Mouse (Mus musculus): Measurements from ENCODE around the gene Purb. TPM values are rescaled to one million over a fixed set of nuclear protein-coding genes. Genes with fewer than 3 reads are reported as not detected.

The Purb gene
- total RNA-seq (2023) = 10 to 100 TPM; 44.9 to 45.6 TPM

GRCm38 (mm10) chr11:6475867-6476484, at the start of gene Purb:
TSS of gene Purb (minus strand) at chr11:6475917.

GRCm38 (mm10) chr11:6520507-6521173, 44.9 kb upstream of the Purb start, which contains the start of gene Myo1g:
TSS of gene Myo1g (minus strand) at chr11:6520965.

DNA sequence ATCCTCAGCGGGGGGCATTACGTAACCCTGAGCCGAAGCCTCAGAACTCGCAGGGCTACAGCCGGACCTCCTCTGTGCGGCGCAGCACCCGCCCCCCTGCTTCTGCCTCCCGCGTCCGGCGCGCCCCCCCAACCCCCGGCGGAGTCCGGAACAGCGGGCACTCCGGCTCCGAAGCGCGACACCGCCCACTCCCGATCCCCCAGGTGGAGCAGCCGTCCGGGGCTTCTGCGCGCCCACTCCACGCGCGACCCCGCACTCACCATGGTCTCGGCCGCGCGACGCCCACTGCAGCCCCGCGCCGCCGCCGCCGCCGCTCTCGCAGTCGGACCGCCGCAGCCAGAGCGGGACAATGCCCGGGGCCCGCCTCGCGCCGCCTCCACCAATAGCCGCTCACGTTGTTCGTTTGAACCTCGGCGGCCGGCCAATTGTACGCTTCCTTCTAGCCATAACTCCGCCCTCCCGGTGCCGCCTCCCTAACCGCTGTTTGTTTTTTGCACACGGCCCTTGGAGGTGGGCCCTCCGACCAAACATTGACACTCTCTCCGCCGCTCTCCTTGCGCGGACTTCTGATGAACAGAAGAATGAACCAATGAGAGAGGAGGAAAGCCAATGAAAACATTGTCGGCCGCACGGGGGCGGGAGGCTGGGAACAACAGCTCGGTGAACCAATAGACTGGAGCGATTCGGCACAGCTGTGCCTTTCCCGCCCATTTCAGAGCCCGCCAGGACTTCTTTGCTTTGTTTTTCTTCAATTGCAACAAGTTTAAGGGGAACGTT, 31.5 kb downstream of the Purb start, which contains the start of gene H2afv:
TSS of gene H2afv (minus strand) at position 367 of the 777 bp plus-strand sequence.

Other genes starting within 250 kb of the Purb start
- under 1 TPM in 1 of 2 experiments, not detected in 1; 0.12 TPM for gene Npc1l1, start 245.8 kb downstream of the Purb start, total RNA-seq (2023)
- gene Ddx56, start 208.1 kb downstream of the Purb start, total RNA-seq (2023) = 10 to 100 TPM; 31.4 to 32.1 TPM
- 10 to 100 TPM; 41.3 to 44.7 TPM for gene Tmed4, start 201.0 kb downstream of the Purb start, total RNA-seq (2023)
- 100 to 1,000 TPM; 151 to 152 TPM for gene Ogdh, start 184.3 kb downstream of the Purb start, total RNA-seq (2023)
- 100 to 1,000 TPM; 127 to 142 TPM for gene Zmiz2, start 86.8 kb downstream of the Purb start, total RNA-seq (2023)
- 1,000 to 10,000 TPM in 1 of 2 experiments, 100 to 1,000 TPM in 1; 735 to 1,042 TPM for gene Ppia, start 60.5 kb downstream of the Purb start, total RNA-seq (2023)
- gene H2afv, start 31.5 kb downstream of the Purb start, total RNA-seq (2023) = 10 to 100 TPM; 29.2 to 34.9 TPM
- 100 to 1,000 TPM; 690 to 791 TPM for gene Myo1g, start 45.0 kb upstream of the Purb start, total RNA-seq (2023)
- 100 to 1,000 TPM; 144 TPM for gene Ccm2, start 71.0 kb upstream of the Purb start, total RNA-seq (2023)
- gene Nacad, start 130.1 kb upstream of the Purb start, total RNA-seq (2023) = under 1 TPM; 0.55 to 0.66 TPM
- gene Tbrg4, start 150.2 kb upstream of the Purb start, total RNA-seq (2023) = 10 to 100 TPM; 75.2 to 80.3 TPM
- not detected for gene Wap, start 162.7 kb upstream of the Purb start, total RNA-seq (2023)
- gene Ramp3, start 182.6 kb upstream of the Purb start, total RNA-seq (2023) = 1 to 10 TPM in 1 of 2 experiments, under 1 TPM in 1; 0.66 to 1.7 TPM